Mouse (Mus musculus): ENCODE data around the gene Mymx. TPM values are rescaled to one million over a fixed set of nuclear protein-coding genes. Genes with fewer than 3 reads are reported as not detected.

Gene Mymx
- polyA plus RNA-seq, 1 experiment from 2014 or later, result 1.1 TPM

DNA sequence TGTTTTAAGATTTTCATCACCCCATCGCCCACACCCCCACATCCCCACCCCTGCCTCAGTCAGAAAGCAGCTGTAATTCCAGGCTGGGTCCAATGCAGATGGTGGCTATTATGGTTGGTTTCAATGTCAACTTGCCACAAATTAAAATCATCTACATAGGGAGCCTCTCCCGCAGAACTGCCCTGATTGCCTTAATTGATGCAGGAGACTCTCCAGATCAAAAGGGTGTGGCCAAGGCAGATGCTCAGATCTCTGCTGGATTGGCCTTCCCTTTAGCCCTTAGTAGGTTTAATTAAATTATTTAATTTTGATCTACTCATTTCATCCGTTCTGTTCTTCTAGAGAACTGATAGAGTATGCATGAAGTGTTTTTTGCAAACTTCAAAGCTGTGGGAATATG lies 1.1 kb upstream of the Mymx start:
- Histone ChIP-seq H3K4me2 (replicated peaks; ENCODE audit: low read depth, low read length) (no peak overlapping the region), H3K36me3 (ENCODE audit: control insufficient read depth, insufficient read depth, low read length) (no peaks in the 10 kb centered on the region), H3K4me1 (replicated peaks; ENCODE audit: control insufficient read depth, insufficient read depth, low read length) (peaks cover 5% of the 10 kb centered on the region; the same call in 1 of the 2 replicates), H3K27me3 (ENCODE audit: control insufficient read depth, insufficient read depth, low read length) (peaks cover 11% of the 10 kb centered on the region), H3K9ac (ENCODE audit: low read depth, low read length) (no peak overlapping the region), H3K4me3 (ENCODE audit: low read depth, low read length) (no peak overlapping the region), H3K9me3 (ENCODE audit: control insufficient read depth, low read length) (no peaks in the 10 kb centered on the region), H3K27ac (ENCODE audit: low read depth, low read length) (no peak overlapping the region)
- ATAC-seq (ENCODE audit: low FRiP score) (no peak), DNase-seq (ENCODE audit: low spot score) (no peak)
- 84% methylated on average over 3 of the region's 3 CpGs for WGBS

DNA sequence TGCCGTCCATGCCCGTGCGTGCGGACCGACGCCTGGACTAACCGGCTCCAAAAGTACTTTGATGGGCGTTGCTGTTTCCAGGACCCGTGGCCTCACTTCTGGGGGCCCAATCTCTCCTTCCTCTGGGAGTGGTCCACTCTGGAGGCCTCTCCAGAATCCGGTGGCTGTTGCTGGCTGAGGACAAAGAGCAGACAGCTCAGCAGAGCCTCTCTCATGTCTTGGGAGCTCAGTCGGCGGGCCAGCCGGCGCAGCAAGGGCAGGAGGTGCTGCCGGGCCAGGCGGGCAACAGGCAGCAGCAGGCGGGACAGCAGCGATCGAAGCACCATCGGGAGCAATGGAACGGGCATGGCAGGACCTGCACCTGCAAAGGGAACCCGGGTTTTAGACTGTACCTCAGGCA lies 577 bp downstream of the Mymx start:
- H3K9ac ChIP-seq (ENCODE audit: low read depth, low read length), result 0 out of 2 replicates have a peak overlapping the region, but pooled peaks have one; percentile 20
- DNase-seq (ENCODE audit: low spot score), result peak; percentile 37
- no peak overlapping the region; the same call in 1 of the 2 replicates for H3K4me2 ChIP-seq (replicated peaks; ENCODE audit: low read depth, low read length)
- H3K36me3 ChIP-seq (ENCODE audit: control insufficient read depth, insufficient read depth, low read length), result no peaks in the 10 kb centered on the region
- WGBS, result 11% methylated on average over 22 of the region's 22 CpGs
- ATAC-seq (ENCODE audit: low FRiP score), result no peak
- H3K27me3 ChIP-seq (ENCODE audit: control insufficient read depth, insufficient read depth, low read length), result peaks cover 13% of the 10 kb centered on the region
- H3K9me3 ChIP-seq (ENCODE audit: control insufficient read depth, low read length), result no peaks in the 10 kb centered on the region
- no peak overlapping the region for H3K27ac ChIP-seq (ENCODE audit: low read depth, low read length)
- no peak overlapping the region for H3K4me3 ChIP-seq (ENCODE audit: low read depth, low read length)
- H3K4me1 ChIP-seq (replicated peaks; ENCODE audit: control insufficient read depth, insufficient read depth, low read length), result peaks cover 7% of the 10 kb centered on the region; the same call in 1 of the 2 replicates

- no peak for ATAC-seq (ENCODE audit: low FRiP score)
- Histone ChIP-seq H3K27ac (ENCODE audit: low read depth, low read length) (no peak overlapping the region), H3K4me2 (replicated peaks; ENCODE audit: low read depth, low read length) (no peak overlapping the region), H3K4me3 (ENCODE audit: low read depth, low read length) (no peak overlapping the region), H3K9ac (ENCODE audit: low read depth, low read length) (no peak overlapping the region), H3K36me3 (ENCODE audit: control insufficient read depth, insufficient read depth, low read length) (no peaks in the 10 kb centered on the region), H3K27me3 (ENCODE audit: control insufficient read depth, insufficient read depth, low read length) (peaks cover 15% of the 10 kb centered on the region), H3K4me1 (replicated peaks; ENCODE audit: control insufficient read depth, insufficient read depth, low read length) (peaks cover 11% of the 10 kb centered on the region), H3K9me3 (ENCODE audit: control insufficient read depth, low read length) (no peaks in the 10 kb centered on the region)
- DNase-seq (ENCODE audit: low spot score), result peak; percentile 12
- WGBS, result 53% methylated on average over 8 of the region's 8 CpGs
These were observed 1.6 kb downstream of the Mymx start for GRCm38 (mm10) chr17:45600267-45600666.

DNA sequence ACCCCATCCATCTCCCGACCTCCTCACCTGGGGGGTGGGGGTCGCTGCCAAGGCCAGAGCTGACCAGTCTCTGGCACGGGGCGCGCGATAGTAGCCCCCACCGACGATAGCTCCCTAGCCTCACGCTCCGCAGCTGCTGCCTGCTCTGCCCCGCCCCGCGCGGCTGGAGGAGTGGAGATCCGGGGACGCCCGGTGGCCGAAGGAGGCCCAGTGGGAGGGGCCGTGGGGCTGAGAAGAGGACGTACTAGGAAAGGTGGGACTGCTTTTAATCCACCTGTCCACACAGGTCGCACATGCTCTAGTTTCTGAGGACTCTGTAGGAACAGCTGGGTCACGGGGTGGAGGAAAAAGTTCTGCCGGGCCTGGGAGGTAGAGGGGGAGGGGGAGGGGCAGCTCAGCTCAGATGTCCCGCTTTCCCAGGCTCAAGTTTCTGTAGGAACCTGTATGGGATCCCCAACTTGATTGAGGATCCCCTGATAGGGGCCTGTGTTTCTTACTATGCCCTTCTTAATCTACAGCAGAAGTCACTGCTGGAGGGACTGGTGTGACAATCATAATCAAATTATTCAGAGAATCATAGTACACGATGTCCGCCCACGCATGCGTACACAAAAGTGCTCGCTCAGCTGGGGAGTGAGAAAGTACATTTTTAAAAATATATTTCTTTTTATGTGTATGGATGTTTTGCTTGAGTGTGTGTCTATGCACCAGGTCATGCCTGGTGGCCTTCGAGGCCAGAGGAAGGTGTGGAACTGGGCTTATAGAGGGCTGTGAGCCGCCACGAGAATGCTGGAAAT lies 2.3 kb downstream of the Mymx start, which contains the start of gene Slc29a1:
Gene Slc29a1 (minus strand): TSS at position 161 of the 797 bp plus-strand sequence.
- ATAC-seq (ENCODE audit: low FRiP score) (no peak), DNase-seq (ENCODE audit: low spot score) (peak; percentile 69)
- no peak within 1 kb of the TSS for H3K27ac ChIP-seq (ENCODE audit: low read depth, low read length)
- H3K4me2 ChIP-seq (replicated peaks; ENCODE audit: low read depth, low read length), result peak within 1 kb of the TSS; percentile 70
- H3K36me3 ChIP-seq (ENCODE audit: control insufficient read depth, insufficient read depth, low read length), result no peaks in the 10 kb centered on the region
- peaks cover 15% of the 10 kb centered on the region for H3K27me3 ChIP-seq (ENCODE audit: control insufficient read depth, insufficient read depth, low read length)
- peak within 1 kb of the TSS; percentile 21 for H3K4me3 ChIP-seq (ENCODE audit: low read depth, low read length)
- peak within 1 kb of the TSS; percentile 28; the same call in 1 of the 2 replicates for H3K9ac ChIP-seq (ENCODE audit: low read depth, low read length)
- H3K9me3 ChIP-seq (ENCODE audit: control insufficient read depth, low read length), result no peaks in the 10 kb centered on the region
- 14% methylated on average over 32 of the region's 32 CpGs for WGBS
- peaks cover 11% of the 10 kb centered on the region for H3K4me1 ChIP-seq (replicated peaks; ENCODE audit: control insufficient read depth, insufficient read depth, low read length)

GRCm38 (mm10) chr17:45598891-45599290 lies 3.0 kb downstream of the Mymx start:
- H3K27ac ChIP-seq (ENCODE audit: low read depth, low read length), result no peak overlapping the region
- H3K4me2 ChIP-seq (replicated peaks; ENCODE audit: low read depth, low read length), result peak overlapping the region; percentile 70; the same call in 1 of the 2 replicates
- DNase-seq (ENCODE audit: low spot score) (peak; percentile 18), ATAC-seq (ENCODE audit: low FRiP score) (no peak)
- H3K4me3 ChIP-seq (ENCODE audit: low read depth, low read length), result no peak overlapping the region
- H3K9me3 ChIP-seq (ENCODE audit: control insufficient read depth, low read length), result no peaks in the 10 kb centered on the region
- H3K9ac ChIP-seq (ENCODE audit: low read depth, low read length), result no peak overlapping the region
- H3K36me3 ChIP-seq (ENCODE audit: control insufficient read depth, insufficient read depth, low read length), result no peaks in the 10 kb centered on the region
- peaks cover 15% of the 10 kb centered on the region for H3K4me1 ChIP-seq (replicated peaks; ENCODE audit: control insufficient read depth, insufficient read depth, low read length)
- WGBS, result 57% methylated on average over 3 of the region's 3 CpGs
- peaks cover 15% of the 10 kb centered on the region for H3K27me3 ChIP-seq (ENCODE audit: control insufficient read depth, insufficient read depth, low read length)

DNA sequence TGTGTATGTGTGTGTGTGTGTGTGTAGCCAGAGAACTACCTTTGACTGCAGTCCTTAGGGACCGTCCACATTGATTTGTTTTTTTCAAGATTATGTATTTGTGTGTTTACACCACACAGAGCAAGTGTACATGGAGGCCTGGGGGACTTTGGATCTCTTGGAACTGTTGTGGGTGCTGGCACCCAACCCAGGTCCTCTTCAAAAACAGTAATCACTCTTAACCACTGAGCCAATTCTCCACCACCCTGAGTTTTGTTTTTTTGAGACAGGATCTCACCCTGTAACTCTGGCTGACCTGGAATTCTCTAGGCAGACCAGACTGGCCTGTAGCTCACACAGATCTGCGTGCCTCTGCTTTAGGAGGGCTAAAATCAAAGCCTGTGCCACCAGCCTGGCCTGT lies 3.5 kb downstream of the Mymx start:
- ATAC-seq (ENCODE audit: low FRiP score) (no peak), DNase-seq (ENCODE audit: low spot score) (no peak)
- peaks cover 15% of the 10 kb centered on the region for H3K27me3 ChIP-seq (ENCODE audit: control insufficient read depth, insufficient read depth, low read length)
- no peak overlapping the region for H3K4me3 ChIP-seq (ENCODE audit: low read depth, low read length)
- no peak overlapping the region for H3K4me2 ChIP-seq (replicated peaks; ENCODE audit: low read depth, low read length)
- H3K27ac ChIP-seq (ENCODE audit: low read depth, low read length), result no peak overlapping the region
- peaks cover 16% of the 10 kb centered on the region for H3K4me1 ChIP-seq (replicated peaks; ENCODE audit: control insufficient read depth, insufficient read depth, low read length)
- H3K9me3 ChIP-seq (ENCODE audit: control insufficient read depth, low read length), result no peaks in the 10 kb centered on the region
- H3K9ac ChIP-seq (ENCODE audit: low read depth, low read length), result no peak overlapping the region
- 93% methylated on average over 2 of the region's 2 CpGs for WGBS
- H3K36me3 ChIP-seq (ENCODE audit: control insufficient read depth, insufficient read depth, low read length), result no peaks in the 10 kb centered on the region

GRCm38 (mm10) chr17:45597787-45598186 lies 4.1 kb downstream of the Mymx start:
- peaks cover 15% of the 10 kb centered on the region for H3K27me3 ChIP-seq (ENCODE audit: control insufficient read depth, insufficient read depth, low read length)
- H3K4me1 ChIP-seq (replicated peaks; ENCODE audit: control insufficient read depth, insufficient read depth, low read length), result peaks cover 17% of the 10 kb centered on the region
- 44% methylated on average over 3 of the region's 3 CpGs for WGBS
- no peak overlapping the region for H3K4me2 ChIP-seq (replicated peaks; ENCODE audit: low read depth, low read length)
- no peak for ATAC-seq (ENCODE audit: low FRiP score)
- DNase-seq (ENCODE audit: low spot score), result peak; percentile 45
- H3K4me3 ChIP-seq (ENCODE audit: low read depth, low read length), result no peak overlapping the region
- no peaks in the 10 kb centered on the region for H3K36me3 ChIP-seq (ENCODE audit: control insufficient read depth, insufficient read depth, low read length)
- H3K9ac ChIP-seq (ENCODE audit: low read depth, low read length), result no peak overlapping the region
- H3K27ac ChIP-seq (ENCODE audit: low read depth, low read length), result no peak overlapping the region
- no peaks in the 10 kb centered on the region for H3K9me3 ChIP-seq (ENCODE audit: control insufficient read depth, low read length)

GRCm38 (mm10) chr17:45596631-45597396 lies 5.1 kb downstream of the Mymx start:
- H3K36me3 ChIP-seq (ENCODE audit: control insufficient read depth, insufficient read depth, low read length), result no peaks in the 10 kb centered on the region
- H3K9ac ChIP-seq (ENCODE audit: low read depth, low read length), result no peak overlapping the region
- ATAC-seq (ENCODE audit: low FRiP score), result peak; percentile 22; the same call in 1 of the 2 replicates
- H3K4me2 ChIP-seq (replicated peaks; ENCODE audit: low read depth, low read length), result no peak overlapping the region
- peak overlapping the region; percentile 51 for H3K27ac ChIP-seq (ENCODE audit: low read depth, low read length)
- peaks cover 15% of the 10 kb centered on the region for H3K27me3 ChIP-seq (ENCODE audit: control insufficient read depth, insufficient read depth, low read length)
- peak; percentile 68 for DNase-seq (ENCODE audit: low spot score)
- peaks cover 17% of the 10 kb centered on the region for H3K4me1 ChIP-seq (replicated peaks; ENCODE audit: control insufficient read depth, insufficient read depth, low read length)
- WGBS, result 23% methylated on average over 11 of the region's 11 CpGs
- no peaks in the 10 kb centered on the region for H3K9me3 ChIP-seq (ENCODE audit: control insufficient read depth, low read length)
- no peak overlapping the region for H3K4me3 ChIP-seq (ENCODE audit: low read depth, low read length)

Data from hindbrain, embryonic 11.5 days (tissue).